Mouse (Mus musculus): Measurements from ENCODE around the gene Dhps.
"Not testable (repeated sequence)": the region's sequence is repeated elsewhere in the genome, so short reads cannot be mapped to it uniquely, and the experiment has no call there.

Gene Dhps

DNA sequence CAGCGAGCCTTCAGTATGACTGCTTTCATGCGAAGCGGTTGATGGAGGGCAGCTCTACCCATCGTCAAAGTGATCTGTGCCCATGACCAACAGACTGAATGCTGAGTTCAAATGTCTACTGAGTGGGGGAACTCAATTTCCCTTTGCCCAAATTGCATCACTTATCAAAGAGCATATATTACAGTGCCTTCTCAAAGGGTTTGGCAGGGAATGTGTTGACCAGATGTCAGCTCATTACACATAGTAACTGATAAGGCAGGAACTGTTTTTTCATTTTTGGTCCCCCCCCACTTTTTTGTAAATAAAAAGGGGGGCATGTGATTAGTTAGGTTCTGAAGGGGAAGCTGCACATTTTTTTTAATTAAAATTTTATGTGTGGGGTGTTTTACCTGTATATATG is 9.0 kb upstream of the Dhps start:
- DNase-seq (ENCODE audit: low spot score): no peak

DNA sequence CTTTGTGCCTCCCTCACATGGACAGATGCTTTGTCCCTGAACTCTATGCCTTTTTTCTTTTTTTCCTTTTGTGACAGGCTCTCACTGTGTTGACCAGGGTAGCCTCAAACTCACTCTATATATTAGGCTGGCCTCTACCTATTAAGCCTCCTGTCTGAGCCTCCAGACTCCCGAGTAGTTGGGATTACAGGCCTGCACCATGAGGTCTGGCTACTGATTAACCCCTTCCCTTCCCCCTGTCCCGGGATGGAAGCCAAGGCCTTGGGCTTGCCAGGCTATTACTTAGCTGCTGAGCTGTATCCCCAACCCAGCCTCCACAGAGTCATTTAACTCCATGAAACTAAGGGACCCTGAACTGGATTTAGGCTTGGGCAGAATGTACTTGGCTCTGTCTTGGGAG is 6.3 kb upstream of the Dhps start:
- DNase-seq (ENCODE audit: low spot score): peak; percentile 76

DNA sequence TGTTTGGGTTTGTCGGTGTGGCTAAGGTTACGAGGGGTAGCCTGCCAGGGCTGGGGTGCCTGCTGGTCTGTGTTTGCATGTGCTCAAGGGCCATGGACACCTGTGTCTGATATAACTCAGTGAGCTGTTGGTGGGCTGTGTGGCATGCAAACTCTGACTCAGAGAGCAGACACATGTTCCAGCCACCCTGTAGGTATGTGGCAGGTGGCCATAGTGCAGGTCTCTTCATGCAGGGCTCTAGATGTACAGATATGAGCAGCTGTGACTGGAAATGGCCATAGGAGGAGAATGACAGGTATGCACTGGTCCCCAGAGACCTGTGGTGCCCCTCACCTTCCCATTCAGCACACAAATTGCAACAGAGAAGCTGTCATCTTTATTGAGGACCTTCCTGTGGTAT is 4.4 kb upstream of the Dhps start:
- DNase-seq (ENCODE audit: low spot score): no peak

DNA sequence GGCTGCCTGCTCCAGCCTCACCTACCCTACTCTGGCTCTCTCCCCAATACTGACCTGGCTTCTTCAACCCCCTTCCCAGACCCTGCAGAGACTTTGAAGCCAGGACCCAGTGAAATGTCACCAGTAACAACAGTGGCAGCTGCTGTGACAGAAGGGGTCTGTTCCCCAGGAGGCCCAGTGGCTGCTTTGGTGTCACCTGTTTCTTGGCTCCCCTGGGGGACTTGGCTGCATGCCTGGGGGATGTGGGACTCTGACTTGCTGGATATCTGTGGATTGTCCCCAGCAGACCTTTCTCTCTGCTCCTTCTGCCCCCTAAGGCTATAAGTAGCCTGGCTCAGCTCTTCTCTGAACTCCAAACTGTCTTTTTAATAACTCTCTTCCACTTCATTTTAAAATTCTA is 3.6 kb upstream of the Dhps start, which contains the start of gene Gm5741:
Gm5741 (minus strand) TSS at position 1 of the 400 bp plus-strand sequence.
- DNase-seq (ENCODE audit: low spot score): no peak

DNA sequence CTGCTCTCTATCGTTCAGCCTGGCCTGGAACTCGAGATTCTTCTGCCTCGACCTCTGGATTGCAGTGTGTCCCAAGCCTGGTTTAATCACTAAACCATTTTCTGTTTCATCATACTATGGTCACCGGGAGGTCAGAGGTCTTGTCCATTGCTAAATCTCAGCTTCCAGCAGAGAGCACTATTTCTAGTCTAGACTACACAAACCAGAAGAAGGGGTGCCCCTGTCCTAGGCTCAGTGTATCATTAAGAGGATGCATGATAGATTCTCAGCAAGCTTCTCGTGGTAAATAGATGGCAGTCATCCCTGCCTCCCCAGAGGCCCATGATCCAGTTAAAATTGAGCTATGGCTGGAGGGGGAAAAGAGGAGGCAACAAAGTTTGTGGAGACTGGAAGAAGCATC is 516 bp upstream of the Dhps start:
- peak; percentile 84 for DNase-seq (ENCODE audit: low spot score)

DNA sequence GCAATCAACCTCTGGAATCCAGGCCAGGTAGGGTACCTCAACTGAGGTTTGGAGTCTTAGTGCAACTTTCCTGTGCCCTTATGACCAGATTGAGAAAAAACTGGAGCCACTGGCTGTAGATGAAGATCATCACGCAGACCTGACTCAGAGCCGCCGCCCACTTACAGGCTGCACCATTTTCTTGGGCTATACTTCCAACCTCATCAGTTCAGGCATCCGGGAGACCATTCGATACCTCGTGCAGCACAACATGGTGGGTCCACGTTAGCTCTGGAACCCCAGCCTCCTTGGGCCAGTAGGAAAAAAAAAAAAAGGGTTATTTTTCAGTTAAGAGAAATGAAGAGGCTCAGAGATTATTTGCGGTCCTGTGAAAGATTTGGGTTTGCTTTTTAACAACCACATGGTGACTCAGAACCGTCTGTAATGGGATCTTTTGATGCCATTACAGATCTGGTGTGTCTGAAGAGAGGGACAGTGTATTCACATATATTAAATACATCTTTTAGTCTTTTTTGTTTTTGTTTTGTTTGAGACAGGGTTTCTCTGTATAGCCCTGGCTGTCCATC is 890 bp downstream of the Dhps start:
- DNase-seq (ENCODE audit: low spot score): no peak

DNA sequence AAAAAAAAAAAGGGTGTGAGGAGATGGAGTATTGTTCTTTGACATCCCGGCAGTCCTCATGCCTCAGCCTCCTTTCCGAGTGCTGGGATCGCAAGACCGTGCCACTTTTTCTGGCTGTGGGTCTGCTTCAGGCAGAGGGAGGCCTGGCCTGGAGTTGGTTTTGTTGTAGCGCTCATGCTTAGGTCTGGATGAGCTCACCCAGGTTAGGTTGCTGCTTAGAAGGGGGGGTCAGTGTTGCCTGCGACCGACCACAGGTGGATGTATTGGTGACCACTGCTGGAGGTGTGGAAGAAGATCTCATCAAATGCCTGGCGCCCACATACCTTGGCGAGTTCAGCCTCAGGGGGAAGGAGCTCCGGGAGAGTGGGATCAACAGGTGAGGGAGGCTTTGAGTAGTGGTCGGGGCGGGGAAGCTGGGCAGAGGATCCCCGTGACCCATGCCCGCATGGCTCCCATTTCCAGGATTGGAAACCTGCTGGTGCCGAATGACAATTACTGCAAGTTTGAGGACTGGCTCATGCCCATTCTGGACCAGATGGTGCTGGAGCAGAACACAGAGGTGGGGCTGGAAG is 1.6 kb downstream of the Dhps start:
- no peak for DNase-seq (ENCODE audit: low spot score)

DNA sequence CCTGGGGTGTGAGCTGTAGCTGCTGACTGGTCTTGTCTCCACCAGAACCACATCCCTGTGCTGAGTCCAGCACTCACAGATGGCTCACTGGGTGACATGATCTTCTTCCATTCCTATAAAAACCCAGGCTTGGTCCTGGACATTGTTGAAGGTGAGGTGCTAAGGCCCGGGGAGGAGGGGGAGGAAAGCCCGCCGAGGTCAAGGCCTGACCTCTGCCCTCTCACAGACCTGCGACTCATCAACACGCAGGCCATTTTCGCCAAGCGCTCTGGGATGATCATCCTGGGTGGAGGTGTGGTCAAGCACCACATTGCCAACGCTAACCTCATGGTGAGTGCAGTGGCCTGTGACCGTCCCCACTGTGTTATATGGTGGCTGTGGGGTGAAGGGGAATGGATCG is 2.6 kb downstream of the Dhps start:
- no peak for DNase-seq (ENCODE audit: low spot score)

DNA sequence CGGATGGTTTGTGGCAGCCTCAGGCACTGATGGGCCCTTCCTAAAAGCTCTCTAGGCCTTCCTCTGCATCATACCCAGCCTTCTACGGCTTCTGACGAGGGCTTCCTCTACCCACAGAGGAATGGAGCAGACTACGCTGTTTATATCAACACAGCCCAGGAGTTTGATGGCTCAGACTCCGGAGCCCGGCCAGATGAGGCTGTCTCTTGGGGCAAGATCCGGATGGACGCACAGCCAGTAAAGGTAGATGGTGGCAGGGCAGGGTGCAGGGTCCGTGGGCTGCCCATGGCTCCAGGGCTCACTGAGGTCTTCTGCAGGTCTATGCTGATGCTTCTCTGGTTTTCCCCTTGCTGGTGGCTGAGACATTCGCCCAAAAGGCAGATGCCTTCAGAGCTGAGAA is 3.1 kb downstream of the Dhps start:
- no peak for DNase-seq (ENCODE audit: low spot score)

DNA sequence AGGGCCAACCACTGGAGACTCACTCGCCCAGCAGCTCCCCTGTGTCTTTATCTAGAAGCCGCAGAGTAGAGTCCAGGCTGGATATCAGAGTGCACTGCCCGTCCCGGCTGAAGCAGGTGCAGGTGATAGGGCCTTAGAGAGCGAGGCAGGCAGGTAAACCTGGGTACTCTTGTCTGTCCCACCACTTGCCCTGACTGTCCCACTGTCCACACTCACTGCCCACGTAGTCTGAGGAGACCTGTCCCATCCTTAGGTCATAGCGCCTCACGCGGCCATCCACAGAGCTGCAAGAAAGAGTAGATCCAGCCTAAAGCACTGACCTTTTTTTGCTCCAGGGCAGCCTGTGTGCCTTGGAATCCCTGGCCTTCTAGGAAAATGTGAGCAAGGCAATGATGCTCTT is 4.4 kb downstream of the Dhps start:
- no peak for DNase-seq (ENCODE audit: low spot score)

DNA sequence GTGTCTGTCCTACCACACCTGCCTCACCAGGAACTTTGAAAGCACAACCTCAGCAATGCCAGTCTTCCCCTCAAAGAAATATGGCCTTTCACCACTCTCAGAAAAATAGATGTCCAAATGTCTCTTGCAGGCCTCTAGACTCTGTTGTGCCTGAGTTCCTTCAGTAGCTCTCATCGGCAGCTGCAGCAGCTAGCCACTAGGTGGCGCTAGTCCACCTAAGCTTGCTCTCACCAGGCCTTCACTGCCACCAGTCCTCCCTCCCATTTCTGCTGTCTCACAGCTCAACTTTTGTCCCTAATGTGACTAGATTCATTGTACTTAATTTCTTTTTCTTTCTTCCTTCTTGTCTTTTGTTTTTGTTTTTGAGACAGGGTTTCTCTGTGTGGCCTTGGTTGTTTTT is 5.4 kb downstream of the Dhps start:
- DNase-seq (ENCODE audit: low spot score): peak; percentile 66

DNA sequence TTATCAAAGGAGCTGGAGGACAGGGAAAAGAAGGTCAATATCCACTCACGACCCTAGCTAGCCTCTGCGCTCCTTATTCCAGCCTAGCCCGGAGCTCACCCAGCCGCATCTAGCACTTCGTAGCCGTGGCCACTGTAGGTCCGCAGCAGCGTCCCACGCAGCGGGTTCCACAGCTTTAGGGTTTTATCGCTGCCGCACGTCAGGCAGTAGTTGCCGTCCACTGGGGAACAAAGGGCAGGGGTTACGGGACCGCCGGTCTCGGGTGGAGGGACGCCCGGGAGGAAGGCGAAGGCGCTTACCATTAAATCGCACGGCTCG is 8.6 kb downstream of the Dhps start:
- no peak for DNase-seq (ENCODE audit: low spot score)

DNA sequence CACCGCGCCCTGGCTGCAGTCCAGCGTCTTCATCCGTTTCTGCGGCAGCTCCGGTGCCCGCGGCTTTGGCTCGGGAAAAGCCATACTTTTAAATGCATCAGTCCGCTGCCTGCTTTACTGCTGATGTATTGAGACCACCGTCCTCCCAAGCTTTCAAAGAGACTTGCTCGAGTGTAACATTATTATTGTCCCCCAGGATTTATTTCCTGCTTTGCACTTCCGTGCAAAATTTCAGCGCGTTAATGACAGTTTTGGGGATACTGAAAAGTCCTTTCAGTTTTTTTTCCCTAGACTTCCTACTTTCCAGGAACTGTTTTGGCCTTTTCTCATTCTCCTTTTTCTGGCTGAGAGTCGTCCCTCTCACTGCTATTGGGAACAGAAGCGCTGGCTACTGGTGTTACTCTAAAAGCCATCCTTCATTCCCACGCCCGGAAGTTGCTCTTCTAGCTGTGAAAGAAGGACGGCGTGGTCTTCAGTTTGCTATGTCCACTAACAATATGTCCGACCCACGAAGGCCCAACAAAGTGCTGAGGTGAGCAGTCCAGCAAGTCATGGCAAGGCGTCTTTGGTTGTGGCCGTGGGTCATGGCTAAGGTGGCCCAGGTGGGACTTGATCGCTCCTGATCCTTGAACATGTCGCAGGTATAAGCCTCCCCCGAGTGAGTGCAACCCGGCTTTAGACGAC is 9.1 kb downstream of the Dhps start, which contains the start of gene Wdr83os:
Wdr83os (plus strand) TSS at position 209 of the 684 bp plus-strand sequence.
- peak; percentile 76 for DNase-seq (ENCODE audit: low spot score)

DNA sequence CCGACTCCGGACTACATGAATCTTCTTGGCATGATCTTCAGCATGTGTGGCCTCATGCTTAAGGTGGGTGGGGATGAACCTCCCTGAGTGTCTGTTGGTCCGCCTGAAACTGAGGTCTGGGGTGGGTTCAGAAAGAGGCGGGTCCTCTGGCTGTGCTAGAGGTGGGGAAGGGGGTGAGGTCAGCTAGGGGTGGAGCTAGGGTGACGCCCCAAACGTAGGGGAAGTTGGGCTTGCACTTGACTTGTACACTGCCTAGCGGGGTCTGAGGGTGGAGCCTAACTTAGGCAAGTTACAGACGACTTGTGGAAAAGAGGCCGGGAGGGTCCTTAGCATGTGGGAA is 9.6 kb downstream of the Dhps start, which contains the start of gene Wdr83:
Wdr83 (minus strand) TSS at position 91 of the 340 bp plus-strand sequence.
- peak; percentile 82 for DNase-seq (ENCODE audit: low spot score)

DNA sequence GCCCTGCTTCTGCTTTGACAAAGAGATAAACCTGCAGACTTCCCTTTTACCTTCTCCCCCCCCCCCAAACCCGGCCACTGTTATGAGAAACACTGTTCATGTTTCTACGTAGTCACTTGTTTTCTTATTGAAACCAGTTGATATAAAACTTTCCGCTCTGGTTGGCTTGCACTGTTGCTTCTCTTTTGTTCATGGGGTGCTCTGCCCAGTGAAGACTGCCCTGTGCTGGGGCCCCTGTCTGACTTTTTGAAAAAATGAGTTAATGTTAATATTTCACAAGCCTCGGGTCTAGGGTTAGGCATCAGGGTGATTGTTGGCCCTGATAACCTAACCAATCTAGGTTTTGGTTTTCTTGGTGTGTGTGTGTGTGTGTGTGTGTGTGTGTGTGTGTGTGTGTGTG is 10.6 kb downstream of the Dhps start:
- DNase-seq (ENCODE audit: low spot score): not testable (repeated sequence)

DNA sequence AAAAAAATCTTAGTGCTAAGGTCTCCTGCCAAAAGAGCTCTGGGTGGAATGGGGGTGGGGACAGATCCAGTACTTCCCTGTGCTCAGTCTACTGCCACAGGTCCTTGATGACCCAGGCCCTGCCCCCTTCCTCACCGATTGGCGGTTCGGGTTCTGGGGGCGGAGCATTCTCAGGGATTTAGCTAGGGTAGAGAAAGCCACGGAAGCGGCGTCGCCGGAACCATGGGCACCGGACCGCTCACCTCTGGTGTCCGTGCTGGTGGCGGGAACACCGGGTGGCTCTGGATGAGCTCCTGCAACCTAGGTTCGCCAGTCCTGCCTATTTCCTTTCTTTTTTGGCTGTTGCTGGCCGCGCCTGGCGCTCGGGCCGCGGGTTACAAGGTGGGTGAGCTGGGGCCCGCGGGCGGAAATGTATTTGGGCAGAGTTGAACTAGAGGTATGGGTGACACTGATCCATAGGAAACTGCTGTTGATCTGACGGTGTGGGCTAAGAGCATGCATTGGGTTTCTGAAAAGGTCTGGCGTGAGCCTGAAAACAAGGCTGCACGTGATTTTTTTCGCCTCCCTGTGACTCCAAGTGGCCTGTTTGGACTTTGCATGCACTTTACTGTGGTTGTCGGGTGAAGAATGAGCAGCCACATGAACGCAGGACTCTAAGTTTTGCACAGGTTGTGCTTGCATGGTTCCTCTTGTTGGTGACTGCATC is 11.7 kb downstream of the Dhps start, which contains the start of gene Man2b1:
Man2b1 (plus strand) TSS at position 163 of the 706 bp plus-strand sequence.
- peak; percentile 81 for DNase-seq (ENCODE audit: low spot score)

DNA sequence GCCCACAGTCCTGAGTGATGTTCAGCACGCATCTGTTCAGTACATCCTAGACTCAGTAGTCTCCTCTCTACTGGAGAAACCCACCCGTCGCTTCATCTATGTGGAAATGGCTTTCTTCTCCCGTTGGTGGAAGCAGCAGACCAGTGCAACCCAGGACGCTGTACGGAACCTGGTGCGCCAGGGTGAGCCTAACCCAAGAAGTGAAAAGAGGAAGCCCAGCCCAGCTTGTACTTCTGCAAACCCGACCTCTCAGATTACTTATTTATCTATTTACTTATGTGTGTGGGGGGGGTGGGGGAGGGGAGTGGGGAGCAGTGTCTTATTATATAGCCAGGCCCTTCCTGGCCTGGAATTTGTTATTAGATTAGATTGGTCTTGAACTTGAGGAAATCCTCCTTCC is 13.1 kb downstream of the Dhps start:
- no peak for DNase-seq (ENCODE audit: low spot score)

DNA sequence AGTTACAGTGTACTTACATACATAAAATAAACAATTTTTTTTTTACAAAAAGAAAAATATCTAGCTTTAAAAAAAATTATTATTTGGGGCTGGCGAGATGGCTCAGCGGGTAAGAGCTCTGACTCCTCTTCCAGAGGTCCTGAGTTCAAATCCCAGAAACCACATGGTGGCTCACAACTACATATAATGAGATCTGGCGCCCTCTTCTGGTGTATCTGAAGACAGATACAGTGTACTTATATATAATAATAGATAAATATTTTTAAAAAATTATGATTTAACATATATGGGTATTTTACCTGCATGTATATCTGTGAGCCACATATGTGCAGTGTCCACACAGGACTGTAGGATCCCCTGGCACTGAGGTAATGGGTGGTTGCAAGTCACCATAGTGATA is 14.7 kb downstream of the Dhps start:
- no peak for DNase-seq (ENCODE audit: low spot score)

DNA sequence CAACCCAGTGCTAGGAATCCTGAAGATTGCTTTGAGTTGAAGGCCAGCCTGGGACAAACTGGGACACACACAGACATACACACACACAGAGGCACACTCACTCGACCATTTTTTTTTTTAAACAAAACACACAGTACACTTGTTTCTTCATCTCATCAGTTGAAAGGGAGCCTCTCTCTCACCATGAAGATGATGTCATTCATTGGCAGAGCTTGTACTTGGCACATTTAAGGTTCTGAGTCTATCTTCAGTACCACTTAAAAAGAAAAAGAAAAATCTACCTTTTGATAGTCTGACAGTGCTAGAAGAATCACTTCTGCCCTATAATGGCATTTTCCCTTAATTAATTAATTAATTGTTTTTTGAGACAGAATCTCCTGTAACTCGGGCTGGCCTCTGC is 17.2 kb downstream of the Dhps start:
- DNase-seq (ENCODE audit: low spot score): no peak

DNA sequence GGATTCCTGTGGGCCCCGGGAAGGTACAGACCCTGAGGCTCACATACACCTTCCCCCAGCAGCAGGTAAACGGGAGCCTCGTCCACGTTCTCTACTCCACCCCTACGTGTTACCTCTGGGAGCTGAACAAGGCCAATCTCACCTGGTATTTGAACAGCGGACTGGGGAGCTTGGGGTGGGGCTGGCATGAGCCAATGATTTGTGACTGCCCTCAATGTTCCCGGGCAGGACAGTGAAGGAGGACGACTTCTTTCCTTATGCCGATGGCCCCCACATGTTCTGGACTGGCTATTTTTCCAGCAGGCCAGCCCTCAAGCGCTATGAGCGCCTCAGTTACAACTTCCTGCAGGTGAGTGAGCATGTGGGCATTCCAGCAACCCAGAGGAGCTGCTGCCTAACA is 19.3 kb downstream of the Dhps start:
- no peak for DNase-seq (ENCODE audit: low spot score)

DNA sequence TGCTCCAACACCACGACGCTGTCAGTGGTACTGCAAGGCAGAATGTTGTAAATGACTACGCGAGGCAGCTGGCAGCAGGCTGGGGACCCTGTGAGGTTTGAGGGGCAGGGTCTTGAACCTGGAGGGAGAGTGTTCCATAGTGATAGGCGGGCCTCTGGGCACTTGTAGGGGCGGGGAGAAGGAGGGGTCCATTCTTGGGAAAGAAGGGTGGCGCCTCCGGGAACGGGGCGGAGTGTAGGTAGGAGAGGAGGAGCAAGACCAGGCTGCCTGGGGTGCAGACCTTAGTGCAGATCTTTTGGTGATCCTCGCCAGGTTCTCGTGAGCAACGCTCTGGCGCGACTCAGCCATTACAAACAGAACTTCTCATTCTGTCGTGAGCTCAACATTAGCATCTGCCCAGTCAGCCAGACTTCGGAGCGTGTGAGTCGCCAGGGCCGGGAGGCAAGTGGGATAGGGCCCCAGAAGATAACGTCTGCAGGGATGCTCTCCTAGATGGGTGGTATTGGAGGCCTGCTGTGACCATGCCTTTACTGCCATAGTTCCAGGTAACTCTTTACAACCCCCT is 20.1 kb downstream of the Dhps start:
- no peak for DNase-seq (ENCODE audit: low spot score)

DNA sequence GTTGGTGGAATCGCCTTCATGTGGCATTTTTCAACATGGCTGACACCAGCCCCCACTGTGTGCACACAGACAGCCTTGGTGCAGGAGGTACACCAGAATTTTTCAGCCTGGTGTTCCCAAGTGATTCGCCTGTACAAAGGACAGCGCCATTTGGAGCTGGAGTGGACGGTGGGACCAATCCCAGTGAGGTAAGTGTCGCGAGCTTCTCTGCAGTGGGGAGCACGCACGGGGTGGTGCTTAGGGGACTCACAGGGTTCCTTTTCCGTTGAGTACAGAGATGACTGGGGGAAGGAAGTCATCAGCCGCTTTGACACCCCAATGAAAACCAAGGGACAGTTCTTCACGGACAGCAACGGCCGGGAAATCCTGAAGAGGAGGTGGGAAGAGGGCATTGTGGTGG is 23.5 kb downstream of the Dhps start:
- no peak for DNase-seq (ENCODE audit: low spot score)

DNA sequence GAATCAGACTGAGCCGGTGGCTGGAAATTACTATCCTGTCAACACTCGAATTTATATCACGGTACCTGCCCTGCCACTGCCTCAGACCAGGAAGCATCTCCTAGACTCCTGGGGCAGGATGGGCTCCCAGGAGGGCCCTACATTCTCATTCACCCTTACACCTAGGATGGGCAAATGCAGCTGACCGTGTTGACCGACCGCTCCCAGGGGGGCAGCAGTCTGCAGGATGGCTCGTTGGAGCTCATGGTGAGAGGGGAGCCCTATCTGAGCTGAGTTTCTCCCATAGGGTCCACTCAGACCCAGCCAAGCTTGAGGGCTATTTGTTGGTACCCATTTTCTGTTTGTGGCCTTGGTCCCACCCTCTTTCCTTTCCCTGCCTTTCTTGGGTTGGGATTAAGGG is 24.0 kb downstream of the Dhps start:
- DNase-seq (ENCODE audit: low spot score): no peak

Measured in yolk sac, embryonic 10.5 days (tissue).